ENCODE assay signal across 8 mouse cellular contexts in the genomic region with DNA sequence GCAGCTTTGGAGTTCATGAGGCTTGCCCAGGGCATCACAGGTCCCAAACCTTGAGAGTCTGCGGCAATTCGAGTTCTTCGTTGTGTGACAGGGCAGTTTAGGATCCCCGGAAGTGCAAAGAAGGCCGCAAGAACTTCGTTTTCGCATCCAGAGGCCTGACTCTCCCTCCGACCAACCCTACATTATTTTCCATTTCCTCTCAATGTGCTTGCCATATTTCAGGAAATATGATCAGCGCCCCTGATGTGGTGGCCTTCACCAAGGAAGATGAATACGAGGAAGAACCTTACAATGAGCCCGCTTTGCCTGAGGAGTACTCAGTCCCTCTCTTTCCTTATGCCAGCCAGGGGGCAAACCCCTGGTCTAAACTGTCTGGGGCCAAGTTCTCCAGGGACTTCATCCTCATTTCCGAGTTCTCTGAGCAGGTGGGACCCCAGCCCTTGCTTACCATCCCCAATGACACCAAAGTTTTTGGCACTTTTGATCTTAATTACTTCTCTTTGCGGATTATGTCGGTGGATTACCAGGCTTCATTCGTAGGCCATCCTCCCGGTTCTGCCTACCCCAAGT. TPM values are rescaled to one million over a fixed set of nuclear protein-coding genes. Genes with fewer than 3 reads are reported as not detected.
DNase-seq lines count a peak whose midpoint lies in the region; ATAC-seq and TF ChIP-seq lines count a peak whose summit lies in the region.

No protein-coding gene starts in this region.

- H3K4me1 ChIP-seq in heart, embryonic 12.5 days (replicated peaks) = peaks cover 63% of the 10 kb centered on the region
- peaks cover 75% of the 10 kb centered on the region for H3K4me1 ChIP-seq in G1E (ENCODE audit: insufficient read depth, low read depth, low read length)
- peaks cover 73% of the 10 kb centered on the region for H3K4me1 ChIP-seq in hindbrain, embryonic 10.5 days (replicated peaks)

- ATAC-seq in heart, embryonic 12.5 days (ENCODE audit: insufficient number of reproducible peaks, low FRiP score) = no peak
- ATAC-seq in G1E (ENCODE audit: extremely low read depth, insufficient number of reproducible peaks, low FRiP score, poor library complexity, severe bottlenecking) = no peak
- ATAC-seq in megakaryocyte, adult 5-6 weeks (ENCODE audit: poor library complexity, severe bottlenecking) = peak; percentile 2; the same call in 1 of the 2 replicates

- H3K27me3 ChIP-seq in heart, embryonic 12.5 days (replicated peaks) = no peaks in the 10 kb centered on the region
- H3K27me3 ChIP-seq in G1E (ENCODE audit: insufficient read depth, low read length) = no peaks in the 10 kb centered on the region
- H3K27me3 ChIP-seq in hindbrain, embryonic 10.5 days (ENCODE audit: insufficient read depth, poor library complexity, severe bottlenecking) = no peaks in the 10 kb centered on the region

- no peak for DNase-seq in heart, postnatal 10 days
- no peak for DNase-seq in G1E (ENCODE audit: low spot score)
- no peak for DNase-seq in hindbrain, embryonic 10.5 days (ENCODE audit: low spot score)
- no peak for DNase-seq in spleen, postnatal 4 days (ENCODE audit: low spot score in 2 of 2)
- DNase-seq in urinary bladder, postnatal 36 days (ENCODE audit: low spot score in 2 of 2) = no peak
- DNase-seq in left cerebral cortex, adult 11 months (ENCODE audit: low spot score) = no peak

- peaks cover 33% of the 10 kb centered on the region for H3K36me3 ChIP-seq in heart, embryonic 12.5 days
- peaks cover 49% of the 10 kb centered on the region for H3K36me3 ChIP-seq in G1E (replicated peaks)
- peaks cover 44% of the 10 kb centered on the region for H3K36me3 ChIP-seq in hindbrain, embryonic 10.5 days

- peak overlapping the region; percentile 83 for H3K9ac ChIP-seq in heart, embryonic 12.5 days

- peak overlapping the region; percentile 79; the same call in 1 of the 2 replicates for H3K27ac ChIP-seq in heart, embryonic 12.5 days (ENCODE audit: poor library complexity, severe bottlenecking)
- peak overlapping the region; percentile 87 for H3K27ac ChIP-seq in hindbrain, embryonic 10.5 days

- H3K4me2 ChIP-seq in heart, embryonic 12.5 days = peak overlapping the region; percentile 85

- H3K4me3 ChIP-seq in heart, embryonic 12.5 days = peak overlapping the region; percentile 86
- peak overlapping the region; percentile 96 for H3K4me3 ChIP-seq in G1E (ENCODE audit: low read depth, low read length)
- peak overlapping the region; percentile 81 for H3K4me3 ChIP-seq in hindbrain, embryonic 10.5 days

- intact Hi-C loops in heart, postnatal 10 days (cut with DNase I) = loop anchor here (2.0 kb wide), 1 partner anchor 51 kb away; a partner anchor contains a TSS

- H3K9me3 ChIP-seq in heart, embryonic 12.5 days (replicated peaks) = no peaks in the 10 kb centered on the region
- no peaks in the 10 kb centered on the region for H3K9me3 ChIP-seq in G1E (replicated peaks)
- no peaks in the 10 kb centered on the region for H3K9me3 ChIP-seq in hindbrain, embryonic 10.5 days

- 25% methylated on average over 16 of the region's 16 CpGs for WGBS in heart, embryonic 12.5 days
- 28% methylated on average over 16 of the region's 16 CpGs for WGBS in hindbrain, embryonic 10.5 days

- TF ChIP-seq CTCF in G1E (IDR thresholded peaks at IDR 0.05; ENCODE audit: low read depth, low read length) = no peak

RNA-seq across cellular contexts. Expression of a gene that starts 0.6 kb away (rescaled TPM):
- 6.4 and 7.1 TPM in 2 replicates for polyA plus RNA-seq in heart, embryonic 12.5 days (2016; fragmentation: Nextera tagmentation; extraction: Ambion mirVana)
- total RNA-seq in heart, postnatal 10 days (2021) = 10 to 100 TPM; 16.1 to 16.6 TPM
- 54.9 and 56.1 TPM in 2 replicates for total RNA-seq in G1E (2014; fragmentation: Nextera tagmentation)
- total RNA-seq in G1E (2017) = 42.1 and 44.7 TPM in 2 replicates
- polyA plus RNA-seq in G1E (2012) = 1.8 and 2.4 TPM in 2 replicates
- polyA plus RNA-seq in hindbrain, embryonic 10.5 days (2016; fragmentation: Nextera tagmentation; extraction: Ambion mirVana) = 6.9 and 8.4 TPM in 2 replicates
- total RNA-seq in megakaryocyte, adult 5-6 weeks (2015) = 27.4 and 32.1 TPM in 2 replicates
- 16.8 and 18.7 TPM in 2 replicates for total RNA-seq in megakaryocyte, adult 5-6 weeks (2017)

RNA-seq across cellular contexts. Expression of a gene that starts 0.7 kb away (rescaled TPM):
- 13.5 and 15.1 TPM in 2 replicates for polyA plus RNA-seq in heart, embryonic 12.5 days (2016; fragmentation: Nextera tagmentation; extraction: Ambion mirVana)
- total RNA-seq in heart, postnatal 10 days (2021) = 1 to 10 TPM; 5.3 to 6.3 TPM
- total RNA-seq in G1E (2014; fragmentation: Nextera tagmentation) (20.3 and 24.0 TPM in 2 replicates), G1E (2017) (20.3 and 24.0 TPM in 2 replicates)
- polyA plus RNA-seq in G1E (2012) = 8.4 and 11.1 TPM in 2 replicates
- polyA plus RNA-seq in hindbrain, embryonic 10.5 days (2016; fragmentation: Nextera tagmentation; extraction: Ambion mirVana) = 17.8 and 24.3 TPM in 2 replicates
- total RNA-seq in megakaryocyte, adult 5-6 weeks (2015) = 6.0 and 10.5 TPM in 2 replicates
- total RNA-seq in megakaryocyte, adult 5-6 weeks (2017) = 12.6 and 14.8 TPM in 2 replicates

RNA-seq across cellular contexts. Expression of a gene that starts 33.6 kb away (rescaled TPM):
- 34.5 and 38.6 TPM in 2 replicates for polyA plus RNA-seq in heart, embryonic 12.5 days (2016; fragmentation: Nextera tagmentation; extraction: Ambion mirVana)
- 10 to 100 TPM; 19.9 to 22.4 TPM for total RNA-seq in heart, postnatal 10 days (2021)
- total RNA-seq in G1E (2014; fragmentation: Nextera tagmentation) = 22.2 and 24.7 TPM in 2 replicates
- total RNA-seq in G1E (2017) = 107 and 120 TPM in 2 replicates
- 6.7 and 11.1 TPM in 2 replicates for polyA plus RNA-seq in G1E (2012)
- polyA plus RNA-seq in hindbrain, embryonic 10.5 days (2016; fragmentation: Nextera tagmentation; extraction: Ambion mirVana) = 60.0 and 78.6 TPM in 2 replicates
- total RNA-seq in megakaryocyte, adult 5-6 weeks (2015) = 4.1 and 6.2 TPM in 2 replicates
- 13.7 and 15.6 TPM in 2 replicates for total RNA-seq in megakaryocyte, adult 5-6 weeks (2017)

RNA-seq across cellular contexts. Expression of a gene that starts 49.7 kb away (rescaled TPM):
- 18.5 and 20.8 TPM in 2 replicates for polyA plus RNA-seq in heart, embryonic 12.5 days (2016; fragmentation: Nextera tagmentation; extraction: Ambion mirVana)
- 10 to 100 TPM; 24.2 to 26.6 TPM for total RNA-seq in heart, postnatal 10 days (2021)
- total RNA-seq in G1E (2014; fragmentation: Nextera tagmentation) = 2.7 and 3.4 TPM in 2 replicates
- 5.8 and 7.8 TPM in 2 replicates for total RNA-seq in G1E (2017)
- 16.0 and 22.1 TPM in 2 replicates for polyA plus RNA-seq in G1E (2012)
- 14.8 and 16.9 TPM in 2 replicates for polyA plus RNA-seq in hindbrain, embryonic 10.5 days (2016; fragmentation: Nextera tagmentation; extraction: Ambion mirVana)
- 3.3 and 3.7 TPM in 2 replicates for total RNA-seq in megakaryocyte, adult 5-6 weeks (2015)
- total RNA-seq in megakaryocyte, adult 5-6 weeks (2017) = 4.7 and 7.4 TPM in 2 replicates

RNA-seq across cellular contexts. Expression of a gene that starts 50.8 kb away (rescaled TPM):
- polyA plus RNA-seq in heart, embryonic 12.5 days (2016; fragmentation: Nextera tagmentation; extraction: Ambion mirVana) = 87.6 and 91.6 TPM in 2 replicates
- total RNA-seq in heart, postnatal 10 days (2021) = 100 to 1,000 TPM; 106 to 117 TPM
- total RNA-seq in G1E (2014; fragmentation: Nextera tagmentation) (50.5 and 55.1 TPM in 2 replicates), G1E (2017) (139 and 141 TPM in 2 replicates)
- polyA plus RNA-seq in G1E (2012) = 71.9 and 162 TPM in 2 replicates
- polyA plus RNA-seq in hindbrain, embryonic 10.5 days (2016; fragmentation: Nextera tagmentation; extraction: Ambion mirVana) = 80.0 and 81.7 TPM in 2 replicates
- 115 and 144 TPM in 2 replicates for total RNA-seq in megakaryocyte, adult 5-6 weeks (2015)
- total RNA-seq in megakaryocyte, adult 5-6 weeks (2017) = 158 and 172 TPM in 2 replicates
